Mouse (Mus musculus) forebrain, embryonic 15.5 days (tissue): Measurements from ENCODE around the gene Lrrc49. TPM values are rescaled to one million over a fixed set of nuclear protein-coding genes. Genes with fewer than 3 reads are reported as not detected.

Source experiments
- ATAC-seq: fragments of 200-750 bp; cut with Nextera tagmentation; replicated peaks from 2 replicates; pipeline ENCODE4 v1.8.0; 2017; ENCODE audit warnings: mild to moderate bottlenecking, moderate TSS enrichment, moderate library complexity
- H3K27ac ChIP-seq: fragments of 300-500 bp; sonication (generic); replicated peaks from 2 replicates; pipeline ENCODE4 v1.5.1; 2015; ENCODE audit warnings: mild to moderate bottlenecking, inconsistent platforms
- H3K27me3 ChIP-seq: fragments of 300-500 bp; sonication (generic); 2 replicates; pipeline ENCODE4 v1.6.1; 2015; ENCODE audit warnings: inconsistent platforms
- H3K36me3 ChIP-seq: fragments of 300-500 bp; sonication (generic); 2 replicates; pipeline ENCODE4 v1.6.1; 2015; ENCODE audit warnings: mild to moderate bottlenecking, inconsistent platforms
- H3K4me1 ChIP-seq: fragments of 300-500 bp; sonication (generic); 2 replicates; pipeline ENCODE4 v1.6.1; 2015; ENCODE audit warnings: inconsistent platforms
- H3K4me2 ChIP-seq: fragments of 300-500 bp; sonication (generic); replicated peaks from 2 replicates; pipeline ENCODE4 v1.6.1; 2015; ENCODE audit warnings: mild to moderate bottlenecking, inconsistent platforms
- H3K4me3 ChIP-seq: fragments of 300-500 bp; sonication (generic); 2 replicates; pipeline ENCODE4 v1.5.1; 2015; ENCODE audit warnings: mild to moderate bottlenecking, inconsistent platforms
- H3K9ac ChIP-seq: fragments of 300-500 bp; sonication (generic); replicated peaks from 2 replicates; pipeline ENCODE4 v1.6.1; 2015; ENCODE audit warnings: mild to moderate bottlenecking, inconsistent platforms
- H3K9me3 ChIP-seq: fragments of 300-500 bp; sonication (generic); 2 replicates; pipeline ENCODE4 v1.6.1; 2016; ENCODE audit warnings: inconsistent platforms
- WGBS: fragments of 180-500 bp; shearing (Covaris S2); methylation state at CpG from one replicate; pipeline ENCODE4 v1.1.7; 2015; ENCODE audit warnings: mixed read lengths; 5-methylcytosine and 5-hydroxymethylcytosine counted together
- polyA plus RNA-seq: library from polyadenylated mRNA; unstranded; fragments of >200 nt; fragmentation: Nextera tagmentation; extraction: Ambion mirVana; gene quantifications from 2 replicates; pipeline ENCODE4 v1.2.1, GENCODE M21; 2015

The Lrrc49 gene
- polyA plus RNA-seq, 1 experiment from 2014 or later = 69.5 TPM

GRCm38 (mm10) chr9:60616946-60617345 is 71.0 kb downstream of the Lrrc49 start:
- ATAC-seq = no peak
- no peak overlapping the region for H3K9ac ChIP-seq
- no peaks in the 10 kb centered on the region for H3K9me3 ChIP-seq
- H3K27ac ChIP-seq = 0 out of 2 replicates have a peak overlapping the region, but pooled peaks have one; percentile 20
- H3K4me3 ChIP-seq = no peak overlapping the region
- no peaks in the 10 kb centered on the region for H3K27me3 ChIP-seq
- H3K36me3 ChIP-seq = peaks cover 20% of the 10 kb centered on the region
- 58% methylated on average over 9 of the region's 9 CpGs for WGBS
- H3K4me1 ChIP-seq = 0 out of 2 replicates have a peak, but pooled peaks cover 3% of the 10 kb centered on the region
- no peak overlapping the region for H3K4me2 ChIP-seq

GRCm38 (mm10) chr9:60616359-60616758 is 71.6 kb downstream of the Lrrc49 start:
- Histone ChIP-seq H3K9me3 (no peaks in the 10 kb centered on the region), H3K36me3 (peaks cover 25% of the 10 kb centered on the region), H3K27me3 (no peaks in the 10 kb centered on the region), H3K27ac (no peak overlapping the region), H3K9ac (no peak overlapping the region), H3K4me1 (0 out of 2 replicates have a peak, but pooled peaks cover 3% of the 10 kb centered on the region), H3K4me2 (no peak overlapping the region), H3K4me3 (no peak overlapping the region)
- no peak for ATAC-seq
- WGBS = 72% methylated on average over 7 of the region's 7 CpGs

GRCm38 (mm10) chr9:60612260-60612659 is 75.7 kb downstream of the Lrrc49 start:
- H3K4me2 ChIP-seq = no peak overlapping the region
- H3K4me1 ChIP-seq = 0 out of 2 replicates have a peak, but pooled peaks cover 3% of the 10 kb centered on the region
- 91% methylated on average over 2 of the region's 2 CpGs for WGBS
- peaks cover 45% of the 10 kb centered on the region for H3K36me3 ChIP-seq
- H3K9me3 ChIP-seq = no peaks in the 10 kb centered on the region
- H3K9ac ChIP-seq = no peak overlapping the region
- no peaks in the 10 kb centered on the region for H3K27me3 ChIP-seq
- no peak overlapping the region for H3K4me3 ChIP-seq
- no peak overlapping the region for H3K27ac ChIP-seq
- no peak for ATAC-seq

- Histone ChIP-seq H3K36me3 (peaks cover 60% of the 10 kb centered on the region), H3K27ac (no peak overlapping the region), H3K27me3 (no peaks in the 10 kb centered on the region), H3K9ac (no peak overlapping the region), H3K4me3 (no peak overlapping the region), H3K4me2 (no peak overlapping the region), H3K9me3 (no peaks in the 10 kb centered on the region), H3K4me1 (no peaks in the 10 kb centered on the region)
- 81% methylated on average over 13 of the region's 13 CpGs for WGBS
- ATAC-seq = no peak
Measured at GRCm38 (mm10) chr9:60610194-60610593, 77.8 kb downstream of the Lrrc49 start.

GRCm38 (mm10) chr9:60608857-60609256 is 79.1 kb downstream of the Lrrc49 start:
- H3K4me1 ChIP-seq = no peaks in the 10 kb centered on the region
- no peaks in the 10 kb centered on the region for H3K9me3 ChIP-seq
- H3K27me3 ChIP-seq = no peaks in the 10 kb centered on the region
- H3K9ac ChIP-seq = no peak overlapping the region
- peaks cover 54% of the 10 kb centered on the region for H3K36me3 ChIP-seq
- H3K27ac ChIP-seq = no peak overlapping the region
- WGBS = 94% methylated on average over 9 of the region's 9 CpGs
- H3K4me3 ChIP-seq = no peak overlapping the region
- ATAC-seq = no peak
- H3K4me2 ChIP-seq = no peak overlapping the region

GRCm38 (mm10) chr9:60608086-60608485 is 79.9 kb downstream of the Lrrc49 start:
- Histone ChIP-seq H3K4me1 (no peaks in the 10 kb centered on the region), H3K9ac (no peak overlapping the region), H3K27ac (no peak overlapping the region), H3K27me3 (no peaks in the 10 kb centered on the region), H3K36me3 (peaks cover 46% of the 10 kb centered on the region), H3K4me3 (no peak overlapping the region), H3K9me3 (no peaks in the 10 kb centered on the region), H3K4me2 (no peak overlapping the region)
- WGBS = 84% methylated on average over 3 of the region's 3 CpGs
- ATAC-seq = no peak

- H3K9ac ChIP-seq = no peak overlapping the region
- peaks cover 58% of the 10 kb centered on the region for H3K36me3 ChIP-seq
- H3K27me3 ChIP-seq = no peaks in the 10 kb centered on the region
- no peaks in the 10 kb centered on the region for H3K4me1 ChIP-seq
- H3K27ac ChIP-seq = no peak overlapping the region
- H3K4me3 ChIP-seq = no peak overlapping the region
- no peak overlapping the region for H3K4me2 ChIP-seq
- H3K9me3 ChIP-seq = no peaks in the 10 kb centered on the region
- ATAC-seq = no peak
- 69% methylated on average over 2 of the region's 2 CpGs for WGBS
Measured at GRCm38 (mm10) chr9:60604971-60605370, 83.0 kb downstream of the Lrrc49 start.

GRCm38 (mm10) chr9:60601936-60602335 is 86.0 kb downstream of the Lrrc49 start:
- Histone ChIP-seq H3K4me3 (no peak overlapping the region), H3K4me1 (no peaks in the 10 kb centered on the region), H3K9me3 (no peaks in the 10 kb centered on the region), H3K27ac (no peak overlapping the region), H3K9ac (no peak overlapping the region), H3K4me2 (no peak overlapping the region), H3K27me3 (no peaks in the 10 kb centered on the region), H3K36me3 (peaks cover 58% of the 10 kb centered on the region)
- 81% methylated on average over 10 of the region's 10 CpGs for WGBS
- no peak for ATAC-seq

- Histone ChIP-seq H3K9ac (no peak overlapping the region), H3K4me2 (no peak overlapping the region), H3K27ac (no peak overlapping the region), H3K4me1 (no peaks in the 10 kb centered on the region), H3K36me3 (peaks cover 49% of the 10 kb centered on the region), H3K27me3 (no peaks in the 10 kb centered on the region), H3K4me3 (no peak overlapping the region), H3K9me3 (no peaks in the 10 kb centered on the region)
- ATAC-seq = no peak
- WGBS = 88% methylated on average over 4 of the region's 4 CpGs
Measured at GRCm38 (mm10) chr9:60600273-60600672, 87.7 kb downstream of the Lrrc49 start.

GRCm38 (mm10) chr9:60599489-60599888 is 88.5 kb downstream of the Lrrc49 start:
- H3K9me3 ChIP-seq = no peaks in the 10 kb centered on the region
- no peaks in the 10 kb centered on the region for H3K27me3 ChIP-seq
- 86% methylated on average over 2 of the region's 2 CpGs for WGBS
- no peak overlapping the region for H3K27ac ChIP-seq
- H3K4me1 ChIP-seq = no peaks in the 10 kb centered on the region
- no peak overlapping the region for H3K4me2 ChIP-seq
- no peak overlapping the region for H3K4me3 ChIP-seq
- peaks cover 49% of the 10 kb centered on the region for H3K36me3 ChIP-seq
- ATAC-seq = no peak
- H3K9ac ChIP-seq = no peak overlapping the region

GRCm38 (mm10) chr9:60595406-60595805 is 92.6 kb downstream of the Lrrc49 start:
- Histone ChIP-seq H3K9me3 (no peaks in the 10 kb centered on the region), H3K36me3 (peaks cover 53% of the 10 kb centered on the region), H3K27ac (no peak overlapping the region), H3K4me2 (no peak overlapping the region), H3K9ac (no peak overlapping the region), H3K27me3 (no peaks in the 10 kb centered on the region), H3K4me1 (no peaks in the 10 kb centered on the region), H3K4me3 (no peak overlapping the region)
- WGBS = 81% methylated on average over 7 of the region's 7 CpGs
- no peak for ATAC-seq

- Histone ChIP-seq H3K9me3 (no peaks in the 10 kb centered on the region), H3K9ac (no peak overlapping the region), H3K4me3 (no peak overlapping the region), H3K27ac (no peak overlapping the region), H3K27me3 (no peaks in the 10 kb centered on the region), H3K4me2 (no peak overlapping the region), H3K36me3 (peaks cover 50% of the 10 kb centered on the region), H3K4me1 (no peaks in the 10 kb centered on the region)
- WGBS = 92% methylated on average over 6 of the region's 6 CpGs
- ATAC-seq = no peak
Measured at GRCm38 (mm10) chr9:60592974-60593373, 95.0 kb downstream of the Lrrc49 start.

- Histone ChIP-seq H3K4me3 (no peak overlapping the region), H3K27me3 (no peaks in the 10 kb centered on the region), H3K9ac (no peak overlapping the region), H3K4me2 (no peak overlapping the region), H3K4me1 (no peaks in the 10 kb centered on the region), H3K27ac (no peak overlapping the region), H3K9me3 (no peaks in the 10 kb centered on the region), H3K36me3 (peaks cover 51% of the 10 kb centered on the region)
- WGBS = 82% methylated on average over 5 of the region's 5 CpGs
- no peak for ATAC-seq
Measured at GRCm38 (mm10) chr9:60592363-60592762, 95.6 kb downstream of the Lrrc49 start.
